Mouse (Mus musculus): ENCODE measurements around the gene Olfr930.

Gene Olfr930

DNA sequence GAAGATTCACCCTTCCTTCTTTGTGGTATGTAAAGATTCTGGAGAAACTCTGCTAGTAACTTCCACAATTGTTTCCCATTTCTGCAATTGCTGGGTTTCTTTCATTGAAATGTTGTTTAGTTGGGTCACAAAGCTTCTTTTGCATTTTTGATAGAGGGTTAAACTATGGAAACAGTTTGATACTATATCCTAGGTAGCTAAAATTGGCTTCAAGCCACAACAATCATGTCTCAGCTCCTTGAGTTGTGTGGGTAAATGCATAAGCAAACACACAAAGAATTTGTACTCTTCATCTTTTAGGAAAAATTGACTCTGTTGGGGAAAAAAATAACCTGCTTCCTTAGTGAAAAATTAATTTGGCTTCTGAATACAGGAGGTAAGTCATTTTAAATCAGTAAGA is at the start of gene Olfr930:
Gene Olfr930, plus strand, starts transcription at position 301 of the 400 bp plus-strand sequence.
- no peak for DNase-seq (ENCODE audit: low spot score)

DNA sequence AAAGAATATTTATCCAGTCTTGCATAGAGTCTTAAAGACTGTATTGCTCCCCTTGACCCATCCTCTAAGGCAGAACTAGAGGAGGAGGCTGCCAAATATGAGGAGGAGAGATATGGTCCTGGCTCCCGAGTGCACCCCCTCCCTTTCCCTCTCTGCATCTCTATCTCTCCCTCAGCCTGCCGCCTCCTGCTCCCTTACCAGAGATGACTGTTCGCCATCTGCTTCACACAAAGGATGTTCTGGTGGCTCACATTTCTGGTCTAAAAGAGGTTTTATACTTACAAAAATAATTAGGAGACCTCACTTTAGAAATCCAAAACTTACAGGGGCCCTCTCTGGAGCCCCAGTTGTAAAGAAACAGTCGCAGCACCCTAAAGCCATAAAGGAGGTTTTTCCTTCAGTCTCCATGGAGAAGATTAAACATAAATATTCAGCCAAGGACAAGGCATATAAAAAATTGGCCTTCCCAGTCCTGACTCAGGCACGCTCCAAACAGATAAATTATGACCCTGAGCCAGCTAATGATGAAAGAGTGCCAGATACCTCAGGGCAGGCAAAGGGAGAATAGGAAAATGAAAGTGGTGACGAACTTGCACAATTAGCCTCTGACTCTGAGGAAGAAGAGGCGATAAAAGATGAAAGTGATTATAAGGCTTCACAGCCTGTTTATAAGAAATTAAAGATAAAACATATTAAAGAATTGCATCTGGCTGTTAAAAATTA is 24.0 kb downstream of the Olfr930 start:
- DNase-seq (ENCODE audit: low spot score) = peak; percentile 16

GRCm38 (mm10) chr9:38954124-38954416 is 24.5 kb downstream of the Olfr930 start:
- peak; percentile 1 for DNase-seq (ENCODE audit: low spot score)

- DNase-seq (ENCODE audit: low spot score) = no peak
These were observed 42.4 kb downstream of the Olfr930 start, which contains the start of gene Olfr933 for GRCm38 (mm10) chr9:38972013-38972412. TSS of gene Olfr933 (plus strand) at chr9:38972313.

Measured in layer of hippocampus, adult 9-10 months (tissue).